Mouse (Mus musculus) kidney, postnatal 0 days (tissue): ENCODE data around the gene Tpi1. TPM values are rescaled to one million over a fixed set of nuclear protein-coding genes. Genes with fewer than 3 reads are reported as not detected.
A peak's percentile ranks its signal among the peaks of the same experiment; 100 is the strongest.
"Not testable (repeated sequence)": the region's sequence is repeated elsewhere in the genome, so short reads cannot be mapped to it uniquely, and the experiment has no call there.

ENCODE experiments used
- ATAC-seq: fragments of 200-750 bp; cut with Nextera tagmentation; replicated peaks from 2 replicates; pipeline ENCODE4 v1.8.0; 2017; ENCODE audit warnings: low read depth, moderate number of reproducible peaks, moderate TSS enrichment, moderate library complexity; ENCODE audit not compliant: low FRiP score
- DNase-seq: peaks from one replicate; pipeline ENCODE4 v3.0.0-alpha.2; 2016; ENCODE audit warnings: low spot score
- H3K27ac ChIP-seq: fragments of 300-500 bp; sonication (generic); 2 replicates; pipeline ENCODE4 v1.5.1; 2014; ENCODE audit warnings: mild to moderate bottlenecking
- H3K27me3 ChIP-seq: fragments of 300-500 bp; sonication (generic); 2 replicates; pipeline ENCODE4 v1.6.1; 2014; ENCODE audit warnings: low read length, mixed read lengths; ENCODE audit not compliant: insufficient read depth
- H3K36me3 ChIP-seq: fragments of 300-500 bp; sonication (generic); 2 replicates; pipeline ENCODE4 v1.6.1; 2014; ENCODE audit warnings: low read length, mixed read lengths; ENCODE audit not compliant: insufficient read depth
- H3K4me1 ChIP-seq: fragments of 300-500 bp; sonication (generic); replicated peaks from 2 replicates; pipeline ENCODE4 v1.6.1; 2014; ENCODE audit warnings: antibody characterized with exemption, low read length, mixed read lengths; ENCODE audit not compliant: insufficient read depth
- H3K4me2 ChIP-seq: fragments of 300-500 bp; sonication (generic); 2 replicates; pipeline ENCODE4 v1.6.1; 2014; ENCODE audit warnings: mild to moderate bottlenecking, low read length, moderate library complexity, mixed read lengths
- H3K4me3 ChIP-seq: fragments of 300-500 bp; sonication (generic); replicated peaks from 2 replicates; pipeline ENCODE4 v1.5.1; 2014; ENCODE audit warnings: low read depth, low read length
- H3K9ac ChIP-seq: fragments of 300-500 bp; sonication (generic); 2 replicates; pipeline ENCODE4 v1.6.1; 2014; ENCODE audit warnings: low read depth, low read length
- H3K9me3 ChIP-seq: fragments of 300-500 bp; sonication (generic); replicated peaks from 2 replicates; pipeline ENCODE4 v1.6.1; 2016; ENCODE audit warnings: low read length, inconsistent platforms, mixed read lengths
- CTCF ChIP-seq: IDR thresholded peaks from 2 replicates; pipeline ENCODE4 v1.5.1; 2016; ENCODE audit warnings: antibody characterized with exemption, low read depth, mild to moderate bottlenecking, moderate library complexity
- WGBS: fragments of 180-500 bp; shearing (Covaris S2); extraction: QIAGEN DNeasy Blood & Tissue Kit; methylation state at CpG from one replicate; pipeline ENCODE4 v1.1.7; 2014; 5-methylcytosine and 5-hydroxymethylcytosine counted together
- polyA plus RNA-seq: library from polyadenylated mRNA; unstranded; fragments of >200 nt; fragmentation: Nextera tagmentation; extraction: Ambion mirVana; gene quantifications from 2 replicates; pipeline ENCODE4 v1.2.1, GENCODE M21; 2015

Gene Tpi1
- polyA plus RNA-seq, 1 experiment from 2014 or later: 664 TPM

- Histone ChIP-seq H3K4me1 (peaks cover 26% of the 10 kb centered on the region; the same call in 1 of the 2 replicates), H3K27ac (no peak overlapping the region), H3K36me3 (peaks cover 7% of the 10 kb centered on the region; the same call in 1 of the 2 replicates), H3K4me3 (peak overlapping the region; percentile 74), H3K9ac (no peak overlapping the region), H3K27me3 (no peaks in the 10 kb centered on the region), H3K9me3 (no peaks in the 10 kb centered on the region), H3K4me2 (peak overlapping the region; percentile 62)
- DNase-seq (no peak), ATAC-seq (no peak)
- no peak for TF ChIP-seq CTCF
- 79% methylated on average over 24 of the region's 24 CpGs for WGBS
Measured at GRCm38 (mm10) chr6:124811701-124812560, 2.2 kb downstream of the Tpi1 start.

GRCm38 (mm10) chr6:124811403-124811665 lies 2.8 kb downstream of the Tpi1 start:
- DNase-seq (no peak), ATAC-seq (no peak)
- H3K27ac ChIP-seq: no peak overlapping the region
- peaks cover 31% of the 10 kb centered on the region; the same call in 1 of the 2 replicates for H3K4me1 ChIP-seq
- peaks cover 6% of the 10 kb centered on the region; the same call in 1 of the 2 replicates for H3K36me3 ChIP-seq
- no peak overlapping the region for H3K4me2 ChIP-seq
- H3K27me3 ChIP-seq: no peaks in the 10 kb centered on the region
- H3K9me3 ChIP-seq: no peaks in the 10 kb centered on the region
- no peak overlapping the region for H3K4me3 ChIP-seq
- no peak for TF ChIP-seq CTCF
- WGBS: 64% methylated on average over 4 of the region's 4 CpGs
- H3K9ac ChIP-seq: no peak overlapping the region

GRCm38 (mm10) chr6:124810566-124811402 lies 3.3 kb downstream of the Tpi1 start:
- H3K27ac ChIP-seq, H3K27me3 ChIP-seq, H3K4me3 ChIP-seq, ATAC-seq, H3K9me3 ChIP-seq, H3K4me2 ChIP-seq, H3K36me3 ChIP-seq, DNase-seq: not testable (repeated sequence)
- 79% methylated on average over 10 of the region's 11 CpGs for WGBS
- peak overlapping the region; percentile 72; the same call in 1 of the 2 replicates for H3K9ac ChIP-seq
- peaks cover 32% of the 10 kb centered on the region; the same call in 1 of the 2 replicates for H3K4me1 ChIP-seq

GRCm38 (mm10) chr6:124809775-124810538 lies 4.1 kb downstream of the Tpi1 start:
- peak overlapping the region; percentile 99 for H3K4me2 ChIP-seq
- ATAC-seq (no peak), DNase-seq (no peak)
- 50% methylated on average over 14 of the region's 14 CpGs for WGBS
- H3K9me3 ChIP-seq: no peaks in the 10 kb centered on the region
- no peak for TF ChIP-seq CTCF
- peak overlapping the region; percentile 64 for H3K4me3 ChIP-seq
- H3K27me3 ChIP-seq: no peaks in the 10 kb centered on the region
- peaks cover 32% of the 10 kb centered on the region; the same call in 1 of the 2 replicates for H3K4me1 ChIP-seq
- H3K27ac ChIP-seq: peak overlapping the region; percentile 95
- peak overlapping the region; percentile 72 for H3K9ac ChIP-seq
- peaks cover 6% of the 10 kb centered on the region; the same call in 1 of the 2 replicates for H3K36me3 ChIP-seq

GRCm38 (mm10) chr6:124809052-124809774 lies 4.9 kb downstream of the Tpi1 start:
- under 1% methylated on average over 35 of the region's 35 CpGs for WGBS
- DNase-seq (peak; percentile 90), ATAC-seq (peak; percentile 12)
- H3K4me2 ChIP-seq: peak overlapping the region; percentile 99
- H3K27me3 ChIP-seq: no peaks in the 10 kb centered on the region
- H3K36me3 ChIP-seq: peaks cover 6% of the 10 kb centered on the region; the same call in 1 of the 2 replicates
- TF ChIP-seq CTCF: peak; percentile 84
- peaks cover 28% of the 10 kb centered on the region; the same call in 1 of the 2 replicates for H3K4me1 ChIP-seq
- no peaks in the 10 kb centered on the region for H3K9me3 ChIP-seq
- H3K4me3 ChIP-seq: peak overlapping the region; percentile 64
- peak overlapping the region; percentile 95 for H3K27ac ChIP-seq
- H3K9ac ChIP-seq: peak overlapping the region; percentile 72
